Mouse (Mus musculus) liver, embryonic 14.5 days (tissue): ENCODE measurements around the gene Zfp827. TPM values are rescaled to one million over a fixed set of nuclear protein-coding genes. Genes with fewer than 3 reads are reported as not detected.

ENCODE experiments used
- ATAC-seq: fragments of 200-750 bp; cut with Nextera tagmentation; 2 replicates; pipeline ENCODE4 v1.8.0; 2017; ENCODE audit warnings: moderate number of reproducible peaks, mild to moderate bottlenecking, moderate library complexity; ENCODE audit not compliant: insufficient read depth
- DNase-seq, 3 experiments: peaks; one replicate each; pipeline ENCODE4 v3.0.0-alpha.2; 2012 to 2013; ENCODE audit warnings: low read depth in 3 of 3, low spot score in 3 of 3
- H3K27ac ChIP-seq: fragments of 300-500 bp; sonication (generic); 2 replicates; pipeline ENCODE4 v1.5.1; 2014; ENCODE audit warnings: moderate library complexity, mild to moderate bottlenecking, control low read depth, inconsistent platforms
- H3K27me3 ChIP-seq: fragments of 300-500 bp; sonication (generic); 2 replicates; pipeline ENCODE4 v1.6.1; 2014; ENCODE audit warnings: mild to moderate bottlenecking, low read length, moderate library complexity; ENCODE audit not compliant: control insufficient read depth, insufficient read depth
- H3K36me3 ChIP-seq: fragments of 300-500 bp; sonication (generic); replicated peaks from 2 replicates; pipeline ENCODE4 v1.6.1; 2014; ENCODE audit warnings: low read depth; ENCODE audit not compliant: control insufficient read depth, insufficient read depth
- H3K4me1 ChIP-seq, 2 experiments: fragments of 200-500 bp in 1 of 2; fragments of 300-500 bp in 1 of 2; sonication (generic) in 1 of 2; replicated peaks; 2 replicates each; pipeline ENCODE4 v1.6.1; 2012 to 2014; ENCODE audit warnings: antibody characterized with exemption in 1 of 2, inconsistent platforms in 1 of 2, low read length in 1 of 2; ENCODE audit not compliant: control insufficient read depth in 2 of 2, insufficient read depth in 2 of 2
- H3K4me2 ChIP-seq: fragments of 300-500 bp; sonication (generic); 2 replicates; pipeline ENCODE4 v1.6.1; 2014; ENCODE audit warnings: low read depth, mild to moderate bottlenecking, control low read depth, moderate library complexity
- H3K4me3 ChIP-seq, 2 experiments: fragments of 200-500 bp in 1 of 2; fragments of 300-500 bp in 1 of 2; sonication (generic) in 1 of 2; 2 replicates each; pipeline ENCODE4 v1.5.1; 2012 to 2014; ENCODE audit warnings: low read depth in 2 of 2, low read length in 2 of 2, mild to moderate bottlenecking in 2 of 2, control low read depth in 1 of 2, inconsistent platforms in 1 of 2, moderate library complexity in 1 of 2; ENCODE audit not compliant: insufficient read depth in 1 of 2
- H3K9ac ChIP-seq: fragments of 300-500 bp; sonication (generic); replicated peaks from 2 replicates; pipeline ENCODE4 v1.6.1; 2014; ENCODE audit warnings: mild to moderate bottlenecking, control low read depth, moderate library complexity
- H3K9me3 ChIP-seq: fragments of 300-500 bp; sonication (generic); 2 replicates; pipeline ENCODE4 v1.6.1; 2016; ENCODE audit warnings: low read length, mixed read lengths; ENCODE audit not compliant: control insufficient read depth
- CTCF ChIP-seq: IDR thresholded peaks from 2 replicates; pipeline ENCODE4 v1.5.1; 2016; ENCODE audit warnings: antibody characterized with exemption, low read depth, control low read depth
- EP300 ChIP-seq: IDR thresholded peaks from 2 replicates; pipeline ENCODE4 v1.6.1; 2016; ENCODE audit warnings: antibody characterized with exemption, low read depth
- WGBS: fragments of 180-500 bp; shearing (Covaris S2); extraction: QIAGEN DNeasy Blood & Tissue Kit; methylation state at CpG from one replicate; pipeline ENCODE4 v1.1.7; 2014; ENCODE audit not compliant: insufficient replicate concordance; 5-methylcytosine and 5-hydroxymethylcytosine counted together
- polyA plus RNA-seq, 2 experiments: library from polyadenylated mRNA; depleted of rRNA in 1 of 2; stranded (reverse) in 1 of 2; unstranded in 1 of 2; fragments of >200 nt; fragmentation: Nextera tagmentation in 1 of 2; extraction: Ambion mirVana in 1 of 2; gene quantifications; 2 replicates each; pipeline versions ENCODE4 v1.2.1 to v1.2.3; 2012 to 2014

Zfp827 gene
- polyA plus RNA-seq, 2 experiments, result 0.63 to 1.1 TPM

DNA sequence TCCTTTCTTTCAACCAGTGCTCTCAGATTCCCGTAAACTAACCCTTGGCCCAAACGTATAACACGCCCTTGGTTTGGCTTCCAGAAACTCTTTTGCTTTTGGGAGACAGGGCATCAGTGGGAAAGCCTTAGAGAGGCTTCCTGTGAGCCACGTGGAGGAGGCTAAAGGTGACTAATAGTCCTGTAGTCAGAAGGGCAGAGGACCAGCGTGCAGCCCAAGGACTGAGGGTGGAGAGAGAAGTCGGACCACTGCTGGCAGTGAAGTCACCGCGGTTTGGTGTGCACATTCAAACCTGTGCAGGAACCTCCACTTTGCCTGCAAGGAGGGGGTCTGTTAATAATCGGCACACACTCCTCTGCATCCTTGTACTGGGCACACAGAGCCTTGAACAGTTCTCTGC, 76.4 kb downstream of the Zfp827 start:
- Histone ChIP-seq H3K4me2 (no peak overlapping the region), H3K9me3 (no peaks in the 10 kb centered on the region), H3K4me3 (no peak overlapping the region), H3K27me3 (no peaks in the 10 kb centered on the region), H3K4me1 (peaks cover 0 to 4% of the 10 kb centered on the region in 2 experiments; a peak in 1 of 4 replicates), H3K27ac (no peak overlapping the region), H3K9ac (no peak overlapping the region), H3K36me3 (no peaks in the 10 kb centered on the region)
- no peak for TF ChIP-seq EP300
- no peak for TF ChIP-seq CTCF
- 64% methylated on average over 9 of the region's 9 CpGs for WGBS
- ATAC-seq (no peak), DNase-seq (no peak)

GRCm38 (mm10) chr8:79105186-79105585, 76.9 kb downstream of the Zfp827 start:
- no peak overlapping the region for H3K4me3 ChIP-seq
- ATAC-seq (no peak), DNase-seq (no peak)
- TF ChIP-seq CTCF (no peak), EP300 (no peak)
- no peak overlapping the region for H3K4me2 ChIP-seq
- H3K4me1 ChIP-seq, result peaks cover 0 to 4% of the 10 kb centered on the region in 2 experiments; a peak in 1 of 4 replicates
- H3K9ac ChIP-seq, result no peak overlapping the region
- H3K36me3 ChIP-seq, result no peaks in the 10 kb centered on the region
- no peaks in the 10 kb centered on the region for H3K27me3 ChIP-seq
- H3K27ac ChIP-seq, result no peak overlapping the region
- H3K9me3 ChIP-seq, result no peaks in the 10 kb centered on the region
- 69% methylated on average over 10 of the region's 10 CpGs for WGBS

- H3K9me3 ChIP-seq, result no peaks in the 10 kb centered on the region
- ATAC-seq, result no peak
- H3K9ac ChIP-seq, result no peak overlapping the region
- H3K4me3 ChIP-seq, result no peak overlapping the region
- no peak overlapping the region for H3K27ac ChIP-seq
- 64% methylated on average over 8 of the region's 8 CpGs for WGBS
- H3K36me3 ChIP-seq, result no peaks in the 10 kb centered on the region
- H3K27me3 ChIP-seq, result no peaks in the 10 kb centered on the region
- TF ChIP-seq CTCF (no peak), EP300 (no peak)
- peaks cover 0 to 4% of the 10 kb centered on the region in 2 experiments; a peak in 1 of 4 replicates for H3K4me1 ChIP-seq
- peak in 1 of 3 experiments; percentile 6 for DNase-seq
- no peak overlapping the region for H3K4me2 ChIP-seq
These were observed 83.2 kb downstream of the Zfp827 start for GRCm38 (mm10) chr8:79111461-79111860.

DNA sequence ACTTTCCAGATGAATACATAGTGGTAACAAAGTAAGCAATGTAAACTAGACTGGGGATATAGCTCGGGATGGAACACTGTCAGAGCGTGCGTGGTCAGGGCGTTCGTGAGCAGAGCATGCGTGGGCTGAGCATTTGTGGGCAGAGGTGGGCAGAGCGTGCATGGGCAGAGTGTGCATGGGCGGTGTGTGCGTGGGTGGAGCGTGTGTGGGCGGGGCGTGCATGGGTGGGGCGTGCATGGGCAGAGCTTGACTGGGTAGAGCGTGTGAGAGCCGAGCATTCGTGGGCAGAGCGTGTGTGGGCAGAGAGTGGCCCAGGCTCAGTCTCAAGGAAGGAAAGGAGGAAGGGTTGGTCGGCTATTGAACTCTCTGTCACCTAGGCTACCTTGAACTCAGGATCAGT, 84.2 kb downstream of the Zfp827 start:
- Histone ChIP-seq H3K27ac (no peak overlapping the region), H3K4me1 (peaks cover 0 to 4% of the 10 kb centered on the region in 2 experiments; a peak in 1 of 4 replicates), H3K4me3 (no peak overlapping the region), H3K9me3 (no peaks in the 10 kb centered on the region), H3K27me3 (no peaks in the 10 kb centered on the region), H3K36me3 (no peaks in the 10 kb centered on the region), H3K4me2 (no peak overlapping the region), H3K9ac (no peak overlapping the region)
- TF ChIP-seq EP300 (no peak), CTCF (no peak)
- ATAC-seq, result no peak
- no peak for DNase-seq
- 64% methylated on average over 18 of the region's 18 CpGs for WGBS

DNA sequence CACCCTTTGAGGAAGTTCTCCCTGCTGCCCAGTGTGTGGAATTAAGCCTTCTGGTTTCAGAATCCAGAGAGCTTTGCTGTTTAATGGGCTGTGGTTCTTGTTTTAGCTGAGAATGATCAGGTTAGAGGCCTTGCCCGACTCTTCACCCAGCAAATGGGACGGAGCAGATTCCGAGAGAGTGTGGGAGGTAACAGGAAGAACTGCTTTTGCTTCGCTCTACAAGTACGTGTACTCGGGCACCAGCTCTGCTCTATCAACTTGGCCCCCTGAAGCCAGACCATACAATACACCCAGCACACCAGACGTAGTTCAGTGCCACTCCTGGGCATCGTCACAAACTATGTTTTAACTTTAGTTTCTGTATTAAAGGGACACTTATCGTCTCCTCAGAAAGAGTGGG, 85.3 kb downstream of the Zfp827 start:
- no peaks in the 10 kb centered on the region for H3K27me3 ChIP-seq
- ATAC-seq (no peak), DNase-seq (no peak)
- H3K9me3 ChIP-seq, result no peaks in the 10 kb centered on the region
- peaks cover 0 to 4% of the 10 kb centered on the region in 2 experiments; a peak in 1 of 4 replicates for H3K4me1 ChIP-seq
- no peak overlapping the region for H3K27ac ChIP-seq
- WGBS, result 71% methylated on average over 9 of the region's 9 CpGs
- no peak overlapping the region for H3K9ac ChIP-seq
- H3K4me3 ChIP-seq, result no peak overlapping the region
- no peaks in the 10 kb centered on the region for H3K36me3 ChIP-seq
- TF ChIP-seq CTCF (no peak), EP300 (no peak)
- no peak overlapping the region for H3K4me2 ChIP-seq

GRCm38 (mm10) chr8:79114561-79114960, 86.3 kb downstream of the Zfp827 start:
- Histone ChIP-seq H3K4me2 (no peak overlapping the region), H3K27ac (no peak overlapping the region), H3K9me3 (no peaks in the 10 kb centered on the region), H3K27me3 (no peaks in the 10 kb centered on the region), H3K9ac (no peak overlapping the region), H3K36me3 (no peaks in the 10 kb centered on the region), H3K4me1 (peaks cover 0 to 4% of the 10 kb centered on the region in 2 experiments; a peak in 1 of 4 replicates), H3K4me3 (no peak overlapping the region)
- 66% methylated on average over 6 of the region's 6 CpGs for WGBS
- ATAC-seq (no peak), DNase-seq (peak in 2 of 3 experiments; percentile 5 to 6)
- TF ChIP-seq CTCF (no peak), EP300 (no peak)
